Mouse (Mus musculus) lung, embryonic 14.5 days (tissue): Measurements from ENCODE around the gene Igtp. TPM values are rescaled to one million over a fixed set of nuclear protein-coding genes. Genes with fewer than 3 reads are reported as not detected.
A peak's percentile ranks its signal among the peaks of the same experiment; 100 is the strongest.
"Not testable (repeated sequence)": the region's sequence is repeated elsewhere in the genome, so short reads cannot be mapped to it uniquely, and the experiment has no call there.

ENCODE experiments used
- ATAC-seq: fragments of 200-750 bp; cut with Nextera tagmentation; 2 replicates; pipeline ENCODE4 v1.8.0; 2017; ENCODE audit warnings: mild to moderate bottlenecking, moderate TSS enrichment, moderate library complexity; ENCODE audit not compliant: insufficient read depth
- DNase-seq: peaks from one replicate; pipeline ENCODE4 v3.0.0-alpha.2; 2015
- H3K27ac ChIP-seq: fragments of 300-500 bp; sonication (generic); 2 replicates; pipeline ENCODE4 v1.5.1; 2014; ENCODE audit warnings: low read depth, mild to moderate bottlenecking, moderate library complexity
- H3K27me3 ChIP-seq: fragments of 300-500 bp; sonication (generic); 2 replicates; pipeline ENCODE4 v1.6.1; 2014; ENCODE audit warnings: low read length, control low read depth; ENCODE audit not compliant: insufficient read depth
- H3K36me3 ChIP-seq: fragments of 300-500 bp; sonication (generic); 2 replicates; pipeline ENCODE4 v1.6.1; 2014; ENCODE audit warnings: control low read depth; ENCODE audit not compliant: insufficient read depth
- H3K4me1 ChIP-seq: fragments of 300-500 bp; sonication (generic); 2 replicates; pipeline ENCODE4 v1.6.1; 2014; ENCODE audit warnings: antibody characterized with exemption, control low read depth; ENCODE audit not compliant: insufficient read depth
- H3K4me2 ChIP-seq: fragments of 300-500 bp; sonication (generic); 2 replicates; pipeline ENCODE4 v1.6.1; 2014; ENCODE audit warnings: mild to moderate bottlenecking
- H3K4me3 ChIP-seq: fragments of 300-500 bp; sonication (generic); 2 replicates; pipeline ENCODE4 v1.5.1; 2014; ENCODE audit warnings: low read depth, low read length
- H3K9ac ChIP-seq: fragments of 300-500 bp; sonication (generic); 2 replicates; pipeline ENCODE4 v1.6.1; 2014
- H3K9me3 ChIP-seq: fragments of 300-500 bp; sonication (generic); 2 replicates; pipeline ENCODE4 v1.6.1; 2016; ENCODE audit warnings: low read depth, low read length, control low read depth
- CTCF ChIP-seq: IDR thresholded peaks from 2 replicates; pipeline ENCODE4 v1.5.1; 2016; ENCODE audit warnings: antibody characterized with exemption, low read depth
- WGBS: fragments of 180-500 bp; shearing (Covaris S2); extraction: QIAGEN DNeasy Blood & Tissue Kit; methylation state at CpG from one replicate; pipeline ENCODE4 v1.1.7; 2014; 5-methylcytosine and 5-hydroxymethylcytosine counted together
- polyA plus RNA-seq: library from polyadenylated mRNA; unstranded; fragments of >200 nt; fragmentation: Nextera tagmentation; extraction: Ambion mirVana; gene quantifications from 2 replicates; pipeline ENCODE4 v1.2.1, GENCODE M21; 2014

Igtp gene
- polyA plus RNA-seq, 1 experiment from 2014 or later = 4.3 TPM

GRCm38 (mm10) chr11:58213673-58214342 lies 14.5 kb downstream of the Igtp start:
- Histone ChIP-seq H3K9me3 (no peaks in the 10 kb centered on the region), H3K4me3 (no peak overlapping the region), H3K9ac (no peak overlapping the region), H3K4me1 (no peaks in the 10 kb centered on the region), H3K27me3 (no peaks in the 10 kb centered on the region), H3K27ac (no peak overlapping the region), H3K36me3 (no peaks in the 10 kb centered on the region), H3K4me2 (peak overlapping the region; percentile 67)
- DNase-seq = no peak
- ATAC-seq = no peak
- TF ChIP-seq CTCF = no peak
- WGBS = 69% methylated on average over 7 of the region's 7 CpGs

- WGBS = 22% methylated on average over 17 of the region's 17 CpGs
These were observed 15.2 kb downstream of the Igtp start for GRCm38 (mm10) chr11:58214391-58215048.

DNA sequence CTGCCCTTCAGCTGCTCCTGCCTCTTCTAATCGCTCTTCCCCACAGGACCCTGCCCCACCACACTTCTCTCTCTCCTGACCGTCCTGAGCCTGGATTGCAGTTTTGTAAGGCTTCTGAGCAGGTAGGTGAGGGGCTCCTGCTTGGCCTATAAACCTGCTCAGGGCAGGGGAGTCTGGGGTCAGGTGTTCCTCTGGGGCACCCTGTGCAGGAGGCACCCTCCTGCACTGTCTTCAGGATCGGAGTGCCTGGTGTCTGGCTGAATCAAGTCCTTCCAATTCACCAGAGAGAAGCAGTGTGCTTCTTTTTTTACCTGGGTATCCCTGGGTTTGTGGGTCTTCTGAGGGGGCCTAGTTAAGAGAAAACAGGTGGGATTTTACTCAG lies 15.7 kb downstream of the Igtp start:
- peak overlapping the region; percentile 67 for H3K4me2 ChIP-seq
- H3K9ac ChIP-seq, H3K9me3 ChIP-seq, H3K4me1 ChIP-seq, H3K27ac ChIP-seq, H3K36me3 ChIP-seq, H3K27me3 ChIP-seq, DNase-seq: not testable (repeated sequence)
- H3K4me3 ChIP-seq = peak overlapping the region; percentile 49
- WGBS = 7% methylated on average over 2 of the region's 3 CpGs
- peak; percentile 53; the same call in 1 of the 2 replicates for ATAC-seq

More at GRCm38 (mm10) chr11:58214391-58215048, 15.2 kb downstream of the Igtp start:
- Histone ChIP-seq H3K4me3 (peak overlapping the region; percentile 49), H3K36me3 (no peaks in the 10 kb centered on the region), H3K9ac (peak overlapping the region; percentile 56), H3K27ac (no peak overlapping the region), H3K4me1 (no peaks in the 10 kb centered on the region), H3K9me3 (no peaks in the 10 kb centered on the region), H3K4me2 (peak overlapping the region; percentile 67), H3K27me3 (no peaks in the 10 kb centered on the region)
- TF ChIP-seq CTCF = no peak
- DNase-seq = peak; percentile 85
- ATAC-seq = peak; percentile 92

- Histone ChIP-seq H3K27ac (no peak overlapping the region), H3K27me3 (no peaks in the 10 kb centered on the region), H3K9me3 (no peaks in the 10 kb centered on the region), H3K9ac (no peak overlapping the region), H3K4me1 (no peaks in the 10 kb centered on the region), H3K36me3 (no peaks in the 10 kb centered on the region), H3K4me2 (0 out of 2 replicates have a peak overlapping the region, but pooled peaks have one; percentile 15), H3K4me3 (no peak overlapping the region)
- WGBS = 70% methylated on average over 5 of the region's 5 CpGs
- no peak for TF ChIP-seq CTCF
- ATAC-seq (no peak), DNase-seq (no peak)
These were observed 16.5 kb downstream of the Igtp start for GRCm38 (mm10) chr11:58215814-58216213.

DNA sequence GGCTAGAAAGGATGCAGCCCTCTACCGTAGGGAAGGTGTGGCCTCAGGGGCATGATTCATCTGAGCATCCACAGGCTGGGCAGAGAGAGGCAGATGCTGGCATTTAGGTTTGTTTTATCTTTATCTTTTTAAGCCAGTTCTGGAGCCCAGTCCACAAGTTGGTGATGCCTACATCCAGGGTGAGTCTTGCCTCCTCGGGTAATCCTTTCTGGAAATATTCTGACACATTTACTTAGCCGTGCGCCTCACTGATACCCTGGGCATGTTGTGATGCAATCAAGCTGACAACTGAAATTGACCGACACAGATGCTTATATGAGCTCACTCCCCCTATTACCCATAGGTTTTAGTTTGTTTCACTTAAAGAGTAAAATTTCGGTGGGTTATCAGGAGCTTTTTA lies 17.5 kb downstream of the Igtp start:
- H3K4me2 ChIP-seq = no peak overlapping the region
- no peak overlapping the region for H3K9ac ChIP-seq
- no peaks in the 10 kb centered on the region for H3K4me1 ChIP-seq
- TF ChIP-seq CTCF = no peak
- no peaks in the 10 kb centered on the region for H3K36me3 ChIP-seq
- no peaks in the 10 kb centered on the region for H3K27me3 ChIP-seq
- H3K9me3 ChIP-seq = no peaks in the 10 kb centered on the region
- no peak overlapping the region for H3K27ac ChIP-seq
- no peak for ATAC-seq
- H3K4me3 ChIP-seq = no peak overlapping the region
- no peak for DNase-seq
- WGBS = 65% methylated on average over 6 of the region's 6 CpGs

GRCm38 (mm10) chr11:58223751-58224150 lies 24.4 kb downstream of the Igtp start:
- Histone ChIP-seq H3K9ac (no peak overlapping the region), H3K27ac (no peak overlapping the region), H3K4me3 (no peak overlapping the region), H3K9me3 (no peaks in the 10 kb centered on the region), H3K27me3 (no peaks in the 10 kb centered on the region), H3K36me3 (no peaks in the 10 kb centered on the region), H3K4me2 (no peak overlapping the region), H3K4me1 (no peaks in the 10 kb centered on the region)
- no peak for ATAC-seq
- 18% methylated on average over 4 of the region's 4 CpGs for WGBS
- TF ChIP-seq CTCF = no peak
- peak; percentile 28 for DNase-seq

DNA sequence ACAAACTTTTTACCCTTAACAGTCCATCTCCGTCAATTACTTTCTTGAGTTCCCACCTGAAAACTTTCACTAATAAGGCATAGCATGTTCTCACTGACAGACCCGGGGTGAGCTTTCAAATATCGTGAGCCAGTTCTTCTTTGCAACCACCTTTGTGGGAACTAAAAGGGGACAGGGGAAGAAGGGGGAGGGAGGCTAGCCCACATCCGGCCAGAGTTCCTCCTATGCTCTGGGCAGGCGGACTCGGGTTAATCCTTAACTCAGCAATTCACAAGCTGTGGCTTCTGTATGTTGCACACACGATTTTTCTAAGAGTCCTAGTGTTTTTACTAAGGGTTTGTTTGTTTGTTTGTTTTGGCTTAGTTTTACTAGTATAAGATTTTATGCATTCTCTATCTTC lies 25.0 kb downstream of the Igtp start:
- 31% methylated on average over 7 of the region's 7 CpGs for WGBS

GRCm38 (mm10) chr11:58224872-58225271 lies 25.5 kb downstream of the Igtp start:
- not testable (repeated sequence) for H3K4me1 ChIP-seq, DNase-seq, H3K4me2 ChIP-seq, H3K9ac ChIP-seq, ATAC-seq, H3K27ac ChIP-seq, H3K36me3 ChIP-seq, H3K9me3 ChIP-seq, H3K27me3 ChIP-seq, H3K4me3 ChIP-seq
- 44% methylated on average over 2 of the region's 2 CpGs for WGBS

More for the DNA sequence above, 25.0 kb downstream of the Igtp start:
- H3K4me3 ChIP-seq = no peak overlapping the region
- H3K27me3 ChIP-seq = no peaks in the 10 kb centered on the region
- no peak overlapping the region for H3K4me2 ChIP-seq
- ATAC-seq (no peak), DNase-seq (peak; percentile 22)
- H3K4me1 ChIP-seq = no peaks in the 10 kb centered on the region
- no peak overlapping the region for H3K9ac ChIP-seq
- TF ChIP-seq CTCF = no peak
- H3K9me3 ChIP-seq = no peaks in the 10 kb centered on the region
- H3K27ac ChIP-seq = no peak overlapping the region
- H3K36me3 ChIP-seq = no peaks in the 10 kb centered on the region
